Mouse (Mus musculus) kidney, adult 8-10 months (tissue): ENCODE measurements around the gene March9.
A peak's percentile ranks its signal among the peaks of the same experiment; 100 is the strongest.
"Not testable (repeated sequence)": the region's sequence is repeated elsewhere in the genome, so short reads cannot be mapped to it uniquely, and the experiment has no call there.

Experiments used
- DNase-seq, 2 experiments: peaks; one replicate each; pipeline ENCODE4 v3.0.0; 2022

The March9 gene

DNA sequence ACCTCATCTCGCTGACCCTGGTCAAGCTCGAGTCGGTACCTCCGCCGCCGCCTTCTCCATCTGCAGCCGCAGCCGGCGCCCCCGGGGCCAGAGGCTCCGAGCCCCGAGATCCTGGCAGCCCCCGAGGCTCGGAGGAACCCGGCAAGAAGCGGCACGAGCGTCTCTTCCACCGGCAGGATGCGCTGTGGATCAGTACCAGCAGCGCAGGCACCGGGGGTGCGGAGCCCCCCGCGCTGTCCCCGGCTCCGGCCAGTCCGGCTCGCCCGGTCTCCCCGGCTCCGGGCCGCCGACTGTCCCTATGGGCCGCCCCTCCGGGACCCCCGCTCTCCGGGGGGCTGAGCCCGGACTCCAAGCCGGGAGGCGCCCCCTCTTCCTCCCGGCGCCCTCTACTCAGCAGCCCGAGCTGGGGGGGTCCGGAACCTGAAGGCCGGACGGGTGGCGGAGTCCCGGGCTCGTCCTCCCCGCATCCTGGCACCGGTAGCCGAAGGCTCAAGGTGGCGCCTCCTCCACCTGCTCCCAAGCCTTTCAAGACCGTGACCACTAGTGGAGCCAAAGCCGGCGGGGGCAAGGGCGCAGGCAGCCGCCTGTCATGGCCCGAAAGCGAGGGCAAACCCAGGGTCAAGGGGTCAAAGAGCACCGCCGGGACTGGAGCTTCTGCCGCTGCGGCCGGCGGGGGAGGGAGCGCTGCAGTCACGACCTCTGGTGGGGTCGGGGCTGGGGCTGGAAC, 19.8 kb upstream of the March9 start:
- DNase-seq: no peak

- no peak for DNase-seq
These were observed 18.9 kb upstream of the March9 start for GRCm38 (mm10) chr10:127078677-127079575.

DNA sequence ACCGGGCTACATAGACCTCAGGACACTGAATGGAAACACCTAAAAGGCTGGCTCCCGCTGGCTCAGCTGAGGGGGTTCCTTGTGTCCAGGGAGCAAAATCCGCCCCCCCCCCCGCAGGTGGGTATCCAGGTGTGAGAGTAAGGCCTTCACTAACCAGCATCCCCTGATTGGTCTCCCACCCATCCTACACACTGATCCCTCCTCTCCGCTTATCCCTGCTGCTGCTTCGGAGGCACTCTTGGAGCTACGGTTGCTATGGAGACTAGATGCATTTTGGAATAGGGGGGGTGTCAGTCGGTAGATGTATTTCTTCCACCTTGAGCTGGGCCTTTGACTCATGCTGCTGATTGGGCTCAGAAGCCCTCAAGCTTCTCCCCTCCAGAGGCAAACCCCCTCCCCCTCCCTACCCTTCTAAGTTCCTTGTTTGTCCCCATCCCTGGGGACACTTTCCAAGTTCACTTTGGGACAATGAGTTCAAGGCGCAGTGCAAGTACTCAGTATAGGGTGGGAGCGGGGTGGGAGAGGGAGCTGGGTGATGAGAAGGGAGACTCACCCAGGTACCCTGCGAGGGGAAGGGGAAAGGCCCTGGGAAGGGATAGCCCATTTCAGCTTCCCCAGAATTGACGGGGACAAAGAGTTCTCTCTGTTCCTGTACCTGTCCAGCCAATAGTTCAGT, 18.2 kb upstream of the March9 start:
- no peak for DNase-seq

DNA sequence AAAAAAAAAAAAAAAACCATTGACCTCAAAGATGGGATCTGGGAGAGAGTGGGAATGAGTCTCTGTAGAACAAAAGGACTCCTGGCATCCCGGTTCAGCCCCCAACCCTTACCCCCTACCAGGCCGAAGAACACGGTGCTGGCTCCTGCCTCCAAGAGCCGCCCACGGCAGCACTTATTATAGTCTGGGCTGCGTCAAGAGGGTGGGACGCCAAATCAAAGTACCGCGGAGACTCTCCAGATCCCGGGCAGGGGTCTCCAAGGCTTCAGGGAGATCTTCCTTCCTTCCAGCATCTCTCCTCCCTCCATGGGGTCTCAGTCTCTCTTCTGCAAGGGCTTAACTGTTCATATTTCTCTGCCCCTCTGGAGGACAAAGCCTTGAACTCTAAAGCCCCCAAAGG, 17.5 kb upstream of the March9 start:
- no peak for DNase-seq

GRCm38 (mm10) chr10:127076082-127076481, 16.1 kb upstream of the March9 start:
- DNase-seq: no peak

GRCm38 (mm10) chr10:127075651-127076050, 15.7 kb upstream of the March9 start:
- no peak for DNase-seq

DNA sequence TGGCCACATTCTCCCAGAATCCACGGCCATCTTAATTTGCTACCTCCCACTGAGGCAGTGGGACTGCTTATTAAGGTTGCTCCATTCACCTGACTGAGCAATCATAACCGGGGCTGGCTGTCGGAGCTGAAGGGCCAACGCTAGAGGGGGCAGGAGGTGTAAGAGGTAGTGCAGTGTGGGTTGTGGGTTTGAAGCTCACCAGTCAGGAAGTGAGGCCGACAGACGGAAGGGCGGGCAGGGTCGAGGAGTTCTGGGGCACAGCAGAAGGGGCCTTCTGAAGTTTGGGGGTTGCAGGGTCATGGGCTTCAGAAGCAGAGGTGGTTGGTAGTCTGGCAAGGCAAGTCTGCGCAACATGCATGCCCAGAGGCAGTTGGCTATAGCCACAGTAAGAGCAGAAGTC, 15.1 kb upstream of the March9 start, which contains the start of gene Agap2:
Gene Agap2 (plus strand): TSS at position 205 of the 400 bp plus-strand sequence.
- DNase-seq: no peak

DNA sequence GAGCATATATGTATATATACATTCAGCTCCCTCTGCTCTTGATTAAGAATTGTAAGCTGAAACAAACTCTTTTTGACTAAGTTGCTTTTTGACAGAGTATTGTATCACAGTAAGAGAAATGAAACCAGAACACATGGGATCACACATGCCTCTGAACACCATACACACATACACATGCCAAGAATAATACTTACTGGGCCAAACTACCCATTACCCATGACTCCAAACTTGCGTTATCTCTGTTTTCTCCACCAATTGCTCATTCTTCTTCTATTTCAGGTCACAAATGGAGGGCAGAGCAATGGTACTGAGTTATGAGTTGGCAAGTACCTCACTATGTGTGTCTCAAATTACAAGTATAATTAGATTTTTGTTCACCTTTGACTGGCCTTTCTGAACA, 14.0 kb upstream of the March9 start:
- no peak for DNase-seq

GRCm38 (mm10) chr10:127072969-127073368, 13.0 kb upstream of the March9 start:
- not testable (repeated sequence) for DNase-seq

DNA sequence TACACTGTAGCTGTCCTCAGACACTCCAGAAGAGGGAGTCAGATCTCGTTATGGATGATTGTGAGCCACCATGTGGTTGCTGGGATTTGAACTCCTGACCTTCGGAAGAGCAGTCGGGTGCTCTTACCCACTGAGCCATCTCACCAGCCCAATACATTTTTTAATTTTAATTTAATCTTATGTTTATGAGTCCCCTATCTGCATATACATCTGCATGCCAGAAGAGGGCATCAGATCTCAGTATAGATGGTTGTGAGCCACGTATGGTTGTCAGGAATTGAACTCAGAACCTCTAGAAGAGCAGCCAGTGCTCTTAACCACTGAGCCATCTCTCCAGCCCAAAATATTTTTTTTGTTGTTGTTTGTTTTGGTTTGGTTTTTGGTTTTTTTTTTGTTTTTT, 12.3 kb upstream of the March9 start:
- not testable (repeated sequence) for DNase-seq

DNA sequence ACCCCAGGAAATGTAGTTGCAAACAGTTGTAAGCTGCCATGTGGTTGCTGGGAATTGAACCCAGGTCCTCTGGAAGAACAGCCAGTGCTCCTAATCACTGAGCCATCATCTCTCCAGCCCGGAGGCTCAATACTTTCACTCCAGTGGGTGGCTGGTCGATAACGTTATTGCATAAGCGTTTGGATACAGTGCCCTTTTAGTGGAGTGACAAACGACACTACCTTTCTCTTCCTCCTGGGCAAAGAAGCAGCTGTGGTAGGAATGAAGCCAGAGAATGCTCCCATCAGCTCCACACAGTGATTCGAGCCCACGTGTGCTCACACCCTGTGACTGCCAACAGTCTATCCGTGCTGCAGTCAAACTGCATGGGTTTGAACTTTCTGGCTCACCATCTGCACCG, 11.2 kb upstream of the March9 start:
- DNase-seq: no peak

DNA sequence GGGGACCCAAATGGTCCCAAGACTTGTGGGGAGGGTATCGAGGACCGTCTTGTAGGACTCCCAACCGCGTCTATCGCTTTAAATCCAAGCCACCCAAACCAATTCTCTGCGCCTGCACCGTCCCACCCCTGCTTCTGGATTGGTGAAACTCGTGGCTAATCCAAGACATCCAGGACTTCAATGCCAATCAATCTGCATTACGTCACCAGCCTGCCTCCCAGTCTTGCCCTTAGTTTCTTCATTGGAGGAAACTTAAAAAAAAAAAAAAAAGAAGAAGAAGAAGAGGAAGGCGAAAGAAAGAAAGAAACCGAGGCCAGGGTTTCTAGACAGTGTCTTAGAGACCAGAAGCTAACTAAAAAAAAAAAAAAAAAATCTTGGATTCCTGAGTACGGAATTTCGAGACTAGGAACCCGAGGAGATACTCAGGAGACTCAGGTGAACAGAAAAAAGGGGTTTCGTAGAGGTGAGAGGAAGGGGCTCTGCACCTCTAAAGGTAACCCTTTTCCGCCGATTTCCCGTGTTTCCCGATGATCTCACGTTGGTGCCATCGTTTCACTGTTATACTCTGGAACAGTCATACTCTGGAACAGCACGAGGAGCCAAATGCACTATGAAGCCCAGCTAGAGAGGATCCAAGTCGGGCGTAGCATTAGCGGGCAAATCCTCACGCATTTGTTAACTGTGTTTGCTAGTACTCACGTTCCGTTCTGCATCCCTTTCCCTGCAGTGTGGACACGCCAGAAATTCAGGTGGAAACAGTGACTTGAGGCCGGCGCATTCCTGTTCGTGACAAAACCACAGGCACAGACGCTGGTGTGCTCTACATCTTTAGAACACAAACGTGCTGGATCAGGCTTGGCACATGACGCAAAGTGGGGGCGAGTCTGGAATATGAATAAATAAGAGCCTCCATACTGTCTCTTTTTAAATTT, 10.5 kb upstream of the March9 start, which contains the start of gene Tspan31:
Gene Tspan31 (minus strand): TSS at position 75 of the 932 bp plus-strand sequence.
- DNase-seq: peak; percentile 95 to 97

- DNase-seq: no peak
These were observed 9.6 kb upstream of the March9 start for GRCm38 (mm10) chr10:127069281-127070189.

DNA sequence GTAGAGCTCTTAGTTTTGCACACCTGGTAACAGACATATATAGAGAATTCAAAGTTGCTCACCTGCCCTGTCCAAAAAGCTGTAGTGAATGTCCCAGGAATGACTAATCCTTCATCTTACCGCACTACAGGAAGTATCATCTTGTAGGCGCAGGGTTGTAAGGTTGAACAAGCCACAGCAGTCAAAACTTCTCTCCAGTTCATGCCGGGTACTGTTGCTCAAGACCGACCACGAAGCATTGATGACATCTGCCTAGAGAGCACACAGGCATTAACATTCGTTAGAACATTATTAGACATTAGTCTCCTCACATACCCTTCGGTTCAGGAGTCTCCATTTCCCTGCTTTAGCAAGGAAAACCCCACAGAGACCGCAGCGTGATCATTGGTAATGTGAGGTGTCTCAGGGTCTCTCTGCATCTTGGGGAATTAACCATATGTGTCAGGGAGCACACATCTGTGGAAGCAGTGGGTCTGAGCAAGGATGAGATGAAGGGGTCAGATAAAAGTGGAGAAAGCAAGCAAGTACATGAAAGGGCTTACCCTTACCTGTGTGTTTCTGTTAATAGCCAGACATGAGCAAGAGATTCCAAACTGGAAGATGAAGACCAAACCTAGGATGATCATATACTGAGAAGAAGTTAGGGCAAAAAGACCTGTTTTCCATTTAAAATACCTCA, 8.5 kb upstream of the March9 start:
- no peak for DNase-seq

- no peak for DNase-seq
These were observed 6.6 kb upstream of the March9 start for GRCm38 (mm10) chr10:127066519-127067018.

DNA sequence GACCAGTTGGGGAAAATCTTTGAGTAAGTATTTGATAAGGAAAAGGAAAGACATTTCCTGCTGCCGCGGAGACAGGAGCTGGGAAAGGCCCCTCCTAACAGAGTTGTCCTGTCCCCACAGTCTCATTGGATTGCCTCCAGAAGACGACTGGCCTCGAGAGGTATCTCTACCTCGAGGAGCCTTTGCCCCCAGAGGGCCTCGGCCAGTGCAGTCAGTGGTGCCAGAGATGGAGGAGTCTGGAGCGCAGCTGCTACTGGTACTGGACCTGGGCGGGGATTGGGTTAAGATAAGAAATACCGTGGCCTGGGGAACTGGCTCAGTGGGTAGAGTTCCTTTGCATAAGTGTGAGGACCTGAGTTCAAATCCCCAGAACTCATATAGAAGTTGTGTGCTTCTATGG, 6.0 kb upstream of the March9 start:
- peak in 1 of 2 experiments; percentile 55 for DNase-seq

DNA sequence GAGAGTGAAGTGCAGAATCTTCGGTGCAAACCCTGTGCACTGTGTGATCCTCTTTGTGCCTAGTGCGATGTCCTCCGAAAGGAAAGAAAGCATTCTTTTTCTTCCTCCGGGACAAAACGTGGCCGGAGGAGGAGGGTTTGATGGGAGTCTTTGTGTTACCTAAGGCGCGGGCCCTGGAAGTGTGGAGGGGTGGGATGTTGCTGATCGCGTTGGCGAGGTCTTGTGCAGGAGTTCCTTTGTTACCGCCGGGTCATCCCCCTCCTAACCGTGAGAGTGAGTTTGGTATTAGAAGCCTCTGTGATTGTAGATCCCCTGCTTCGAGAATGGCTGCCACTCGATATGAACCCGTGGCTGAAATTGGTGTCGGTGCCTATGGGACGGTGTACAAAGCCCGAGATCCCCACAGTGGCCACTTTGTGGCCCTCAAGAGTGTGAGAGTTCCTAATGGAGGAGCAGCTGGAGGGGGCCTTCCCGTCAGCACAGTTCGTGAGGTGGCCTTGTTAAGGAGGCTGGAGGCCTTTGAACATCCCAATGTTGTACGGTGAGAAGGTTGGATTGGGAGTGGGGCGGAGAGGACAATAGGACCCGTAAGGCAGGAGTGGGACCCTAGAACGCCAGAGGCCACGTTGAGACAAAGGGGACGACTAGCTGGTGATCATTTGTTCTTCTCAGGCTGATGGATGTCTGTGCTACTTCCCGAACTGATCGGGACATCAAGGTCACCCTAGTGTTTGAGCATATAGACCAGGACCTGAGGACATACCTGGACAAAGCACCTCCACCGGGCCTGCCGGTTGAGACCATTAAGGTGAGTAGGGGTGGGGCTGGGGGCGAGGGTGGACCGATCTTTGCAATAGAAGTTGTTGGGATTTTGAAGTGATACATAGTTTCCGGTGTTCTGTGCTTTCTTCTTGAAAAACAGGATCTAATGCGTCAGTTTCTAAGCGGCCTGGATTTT, 4.2 kb upstream of the March9 start:
- no peak for DNase-seq

GRCm38 (mm10) chr10:127063239-127063872, 3.4 kb upstream of the March9 start, which contains the start of gene Cdk4:
Gene Cdk4, plus strand, starts transcription at chr10:127063534.
- DNase-seq: peak; percentile 98 to 99
